Mouse (Mus musculus) forebrain, embryonic 14.5 days (tissue): ENCODE results near the gene Ascl5. TPM values are rescaled to one million over a fixed set of nuclear protein-coding genes. Genes with fewer than 3 reads are reported as not detected.

ENCODE experiments used
- ATAC-seq: fragments of 200-750 bp; cut with Nextera tagmentation; 2 replicates; pipeline ENCODE4 v1.8.0; 2017; ENCODE audit warnings: mild to moderate bottlenecking, moderate library complexity
- DNase-seq: peaks from one replicate; pipeline ENCODE4 v3.0.0-alpha.2; 2015; ENCODE audit warnings: low spot score
- H3K27ac ChIP-seq: fragments of 300-500 bp; sonication (generic); 2 replicates; pipeline ENCODE4 v1.5.1; 2014; ENCODE audit warnings: low read depth, mild to moderate bottlenecking, control low read depth, low read length, moderate library complexity
- H3K27me3 ChIP-seq: fragments of 300-500 bp; sonication (generic); replicated peaks from 2 replicates; pipeline ENCODE4 v1.6.1; 2014; ENCODE audit warnings: low read length, control low read depth, mixed read lengths; ENCODE audit not compliant: control insufficient read depth, insufficient read depth
- H3K36me3 ChIP-seq: fragments of 300-500 bp; sonication (generic); 2 replicates; pipeline ENCODE4 v1.6.1; 2014; ENCODE audit warnings: low read length, control low read depth; ENCODE audit not compliant: control insufficient read depth, insufficient read depth
- H3K4me1 ChIP-seq: fragments of 300-500 bp; sonication (generic); 2 replicates; pipeline ENCODE4 v1.6.1; 2014; ENCODE audit warnings: antibody characterized with exemption, low read length, control low read depth; ENCODE audit not compliant: control insufficient read depth, insufficient read depth
- H3K4me2 ChIP-seq: fragments of 300-500 bp; sonication (generic); 2 replicates; pipeline ENCODE4 v1.6.1; 2014; ENCODE audit warnings: mild to moderate bottlenecking, control low read depth, low read length
- H3K4me3 ChIP-seq: fragments of 300-500 bp; sonication (generic); 2 replicates; pipeline ENCODE4 v1.5.1; 2014; ENCODE audit warnings: low read depth, low read length, control low read depth
- H3K9ac ChIP-seq: fragments of 300-500 bp; sonication (generic); 2 replicates; pipeline ENCODE4 v1.6.1; 2014; ENCODE audit warnings: mild to moderate bottlenecking, low read length, control low read depth, moderate library complexity
- H3K9me3 ChIP-seq: fragments of 300-500 bp; sonication (generic); replicated peaks from 2 replicates; pipeline ENCODE4 v1.6.1; 2016; ENCODE audit warnings: low read length, control low read depth, mixed read lengths; ENCODE audit not compliant: control insufficient read depth
- WGBS: fragments of 180-500 bp; shearing (Covaris S2); extraction: QIAGEN DNeasy Blood & Tissue Kit; methylation state at CpG from one replicate; pipeline ENCODE4 v1.1.7; 2014; 5-methylcytosine and 5-hydroxymethylcytosine counted together
- polyA plus RNA-seq: library from polyadenylated mRNA; unstranded; fragments of >200 nt; fragmentation: Nextera tagmentation; extraction: Ambion mirVana; gene quantifications from 2 replicates; pipeline ENCODE4 v1.2.1, GENCODE M21; 2014

Gene Ascl5
- polyA plus RNA-seq, result not detected in 2 replicates

- peak within 1 kb of the TSS; percentile 54 for H3K9ac ChIP-seq
- no peaks in the 10 kb centered on the region for H3K36me3 ChIP-seq
- no peak for ATAC-seq
- no peak within 1 kb of the TSS for H3K27ac ChIP-seq
- no peak for DNase-seq
- WGBS, result 20% methylated on average over 29 of the region's 29 CpGs
- H3K27me3 ChIP-seq, result peaks cover 26% of the 10 kb centered on the region
- H3K4me3 ChIP-seq, result peak within 1 kb of the TSS; percentile 33
- peaks cover 3% of the 10 kb centered on the region; the same call in 1 of the 2 replicates for H3K4me1 ChIP-seq
- H3K4me2 ChIP-seq, result peak within 1 kb of the TSS; percentile 64
- no peaks in the 10 kb centered on the region for H3K9me3 ChIP-seq
Measured at GRCm38 (mm10) chr1:136050312-136051012, at the start of gene Ascl5. TSS of gene Ascl5 (plus strand) at chr1:136050804.

DNA sequence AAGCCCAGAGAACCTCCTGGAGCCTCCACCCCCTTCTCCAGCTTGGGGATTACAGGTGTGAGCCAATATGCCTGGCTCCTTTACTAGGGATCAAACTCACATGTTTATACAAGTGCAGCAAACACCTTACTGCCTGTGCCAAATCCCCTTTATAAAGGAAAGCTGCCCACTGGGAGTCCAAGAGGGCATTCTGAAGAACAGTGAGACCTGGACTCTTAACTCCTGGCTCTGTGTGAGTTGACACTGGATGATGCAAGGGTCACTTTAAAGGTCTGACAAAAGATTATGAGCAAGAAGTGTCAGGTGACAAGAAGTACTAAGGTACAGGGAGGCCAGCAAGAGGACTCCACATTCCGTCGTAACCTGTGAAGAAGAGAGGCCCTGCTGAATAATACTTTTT is 49.2 kb upstream of the Ascl5 start:
- no peak overlapping the region for H3K9ac ChIP-seq
- H3K4me2 ChIP-seq, result no peak overlapping the region
- H3K9me3 ChIP-seq, result no peaks in the 10 kb centered on the region
- ATAC-seq, result no peak
- 87% methylated on average over 2 of the region's 2 CpGs for WGBS
- DNase-seq, result no peak
- no peak overlapping the region for H3K27ac ChIP-seq
- H3K4me1 ChIP-seq, result no peaks in the 10 kb centered on the region
- H3K36me3 ChIP-seq, result no peaks in the 10 kb centered on the region
- H3K4me3 ChIP-seq, result no peak overlapping the region
- no peaks in the 10 kb centered on the region for H3K27me3 ChIP-seq

DNA sequence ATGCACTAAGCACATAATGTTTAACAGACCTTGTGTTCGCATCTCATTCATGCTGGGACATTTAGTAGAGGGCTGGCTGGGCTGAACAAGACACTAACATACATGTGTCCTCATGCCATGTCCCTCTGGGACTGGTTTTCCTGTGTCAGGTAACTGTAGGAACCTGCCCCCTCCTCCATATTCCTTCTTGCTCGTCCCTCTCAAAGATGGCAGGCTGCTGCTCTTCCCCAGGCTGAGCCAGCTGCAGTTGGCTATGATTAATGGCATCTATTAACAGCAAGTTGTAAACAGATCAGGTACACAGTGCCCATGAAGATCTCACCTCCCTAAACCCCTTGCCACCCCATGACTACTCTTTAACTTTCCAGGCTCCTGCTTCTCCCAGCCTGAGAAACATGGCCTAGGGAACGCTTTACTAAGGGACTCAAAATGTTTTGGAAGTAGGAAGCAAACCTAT is 44.3 kb upstream of the Ascl5 start, which contains the start of gene Igfn1:
Gene Igfn1, minus strand, starts transcription at position 51 of the 457 bp plus-strand sequence.
- H3K36me3 ChIP-seq, result no peaks in the 10 kb centered on the region
- no peak for ATAC-seq
- no peak within 1 kb of the TSS for H3K9ac ChIP-seq

DNA sequence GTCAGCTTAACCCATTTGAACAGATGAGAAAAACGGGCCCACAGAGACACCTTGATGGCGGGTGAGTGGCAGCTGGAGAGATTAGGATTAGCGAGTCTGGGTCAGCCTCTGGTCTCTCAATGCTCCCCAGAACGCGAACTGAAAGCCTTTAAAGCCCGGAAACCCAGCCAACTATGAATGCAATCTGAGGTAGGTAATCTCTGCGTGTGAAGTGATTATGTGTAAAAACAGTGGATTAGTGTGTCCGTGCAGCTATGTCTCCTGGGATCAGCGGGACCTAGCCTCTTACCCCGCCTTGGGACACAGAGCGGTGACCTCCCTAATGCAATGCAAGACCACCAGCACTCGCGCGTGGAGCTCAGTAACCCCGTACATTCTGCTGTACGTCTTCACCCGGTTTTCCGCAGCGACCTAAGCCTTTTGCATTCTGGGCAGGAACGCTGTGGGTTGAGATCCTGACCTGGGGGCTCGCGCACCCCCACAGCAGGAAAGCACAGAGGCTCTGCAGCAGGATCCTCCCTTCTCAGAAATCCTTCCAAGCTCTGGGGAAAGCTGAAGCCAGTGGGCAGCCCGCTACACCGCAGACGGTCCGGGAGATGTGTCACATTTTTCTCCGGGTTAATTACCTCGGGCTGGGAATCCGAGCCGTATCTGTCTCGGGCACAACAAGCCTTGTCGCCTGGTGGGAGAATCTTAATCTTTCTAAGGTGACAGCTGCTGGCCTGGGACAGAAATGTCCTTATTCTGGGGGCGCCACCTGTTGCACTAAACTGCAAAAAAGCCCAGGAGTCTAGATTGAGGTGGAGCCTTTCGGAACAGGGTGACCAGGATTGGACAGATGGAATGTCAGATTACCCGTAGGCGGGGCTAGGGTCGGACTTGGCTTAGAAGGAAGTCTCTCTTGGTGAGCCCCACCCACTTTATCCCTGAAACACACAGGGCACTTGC is 43.1 kb upstream of the Ascl5 start, which contains the start of gene Tmem9:
Gene Tmem9, plus strand, starts transcription at position 940 of the 948 bp plus-strand sequence.
- no peaks in the 10 kb centered on the region for H3K9me3 ChIP-seq
- ATAC-seq, result peak; percentile 82
- no peaks in the 10 kb centered on the region for H3K36me3 ChIP-seq
- peak within 1 kb of the TSS; percentile 63 for H3K4me2 ChIP-seq
- H3K27ac ChIP-seq, result no peak within 1 kb of the TSS
- H3K4me1 ChIP-seq, result peaks cover 5% of the 10 kb centered on the region; the same call in 1 of the 2 replicates
- peak within 1 kb of the TSS; percentile 49 for H3K9ac ChIP-seq
- WGBS, result 1% methylated on average over 37 of the region's 37 CpGs
- peak; percentile 74 for DNase-seq
- H3K4me3 ChIP-seq, result peak within 1 kb of the TSS; percentile 32
- peaks cover 16% of the 10 kb centered on the region; the same call in 1 of the 2 replicates for H3K27me3 ChIP-seq

More for the DNA sequence above, 44.3 kb upstream of the Ascl5 start, which contains the start of gene Igfn1:
- no peak for DNase-seq
- Histone ChIP-seq H3K27me3 (peaks cover 16% of the 10 kb centered on the region; the same call in 1 of the 2 replicates), H3K4me2 (peak within 1 kb of the TSS; percentile 63), H3K9me3 (no peaks in the 10 kb centered on the region), H3K4me1 (peaks cover 5% of the 10 kb centered on the region; the same call in 1 of the 2 replicates), H3K27ac (no peak within 1 kb of the TSS), H3K4me3 (no peak within 1 kb of the TSS)
- WGBS, result 77% methylated on average over 3 of the region's 3 CpGs

DNA sequence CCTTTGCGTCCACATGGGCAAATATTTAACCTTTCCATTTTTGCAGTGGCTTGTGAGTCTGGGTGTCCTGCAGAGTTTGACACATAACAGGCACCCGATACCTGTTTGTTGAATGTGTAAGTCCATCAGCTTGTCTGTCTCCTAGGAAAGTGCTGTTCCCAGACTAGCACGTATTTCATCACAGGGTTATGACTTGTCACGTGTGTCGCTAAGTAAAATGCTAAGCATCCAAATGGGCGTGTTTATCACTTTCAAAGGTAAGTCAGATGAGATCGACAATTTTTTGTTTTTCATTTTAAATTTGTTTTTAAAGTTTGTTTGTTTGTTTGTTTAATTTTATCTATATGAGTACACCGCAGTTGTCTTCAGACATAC is 42.5 kb upstream of the Ascl5 start:
- Histone ChIP-seq H3K27ac (no peak overlapping the region), H3K27me3 (peaks cover 16% of the 10 kb centered on the region; the same call in 1 of the 2 replicates), H3K9ac (no peak overlapping the region), H3K4me2 (peak overlapping the region; percentile 63), H3K4me1 (peaks cover 5% of the 10 kb centered on the region; the same call in 1 of the 2 replicates), H3K36me3 (no peaks in the 10 kb centered on the region), H3K9me3 (no peaks in the 10 kb centered on the region), H3K4me3 (peak overlapping the region; percentile 32; the same call in 1 of the 2 replicates)
- DNase-seq (no peak), ATAC-seq (no peak)
- 23% methylated on average over 8 of the region's 8 CpGs for WGBS

GRCm38 (mm10) chr1:136010247-136010646 is 40.4 kb upstream of the Ascl5 start:
- Histone ChIP-seq H3K36me3 (no peaks in the 10 kb centered on the region), H3K4me1 (peaks cover 5% of the 10 kb centered on the region; the same call in 1 of the 2 replicates), H3K9ac (no peak overlapping the region), H3K4me2 (no peak overlapping the region), H3K9me3 (no peaks in the 10 kb centered on the region), H3K27me3 (peaks cover 16% of the 10 kb centered on the region; the same call in 1 of the 2 replicates), H3K4me3 (no peak overlapping the region), H3K27ac (no peak overlapping the region)
- no peak for DNase-seq
- ATAC-seq, result no peak
- 85% methylated on average over 4 of the region's 4 CpGs for WGBS

- 80% methylated on average over 4 of the region's 4 CpGs for whole genome bisulfite sequencing
- no peaks in the 10 kb centered on the region for H3K36me3 ChIP-seq
- no peak overlapping the region for H3K9ac ChIP-seq
- 0 out of 2 replicates have a peak, but pooled peaks cover under 1% of the 10 kb centered on the region for H3K27me3 ChIP-seq
- H3K4me2 ChIP-seq, result no peak overlapping the region
- H3K27ac ChIP-seq, result no peak overlapping the region
- no peak overlapping the region for H3K4me3 ChIP-seq
- no peaks in the 10 kb centered on the region for H3K9me3 ChIP-seq
- peaks cover 5% of the 10 kb centered on the region; the same call in 1 of the 2 replicates for H3K4me1 ChIP-seq
- DNase-seq (no peak), ATAC-seq (no peak)
Measured at GRCm38 (mm10) chr1:136013513-136013912, 37.1 kb upstream of the Ascl5 start.

GRCm38 (mm10) chr1:136014796-136015502 is 35.7 kb upstream of the Ascl5 start:
- WGBS, result 89% methylated on average over 2 of the region's 2 CpGs
- no peaks in the 10 kb centered on the region for H3K27me3 ChIP-seq

More at GRCm38 (mm10) chr1:136014796-136015502, 35.7 kb upstream of the Ascl5 start:
- ATAC-seq (no peak), DNase-seq (no peak)
- Histone ChIP-seq H3K9me3 (no peaks in the 10 kb centered on the region), H3K4me2 (no peak overlapping the region), H3K27ac (no peak overlapping the region), H3K36me3 (peaks cover 3% of the 10 kb centered on the region; the same call in 1 of the 2 replicates), H3K9ac (no peak overlapping the region), H3K4me1 (peaks cover 13% of the 10 kb centered on the region), H3K4me3 (no peak overlapping the region)
